Mouse (Mus musculus) spleen, postnatal 14 days (tissue): ENCODE data around the gene 3110082J24Rik.

Experiments used
- DNase-seq, 2 experiments: peaks; one replicate each; pipeline ENCODE4 v3.0.0; 2021 to 2022; ENCODE audit warnings: low spot score in 2 of 2

The 3110082J24Rik gene

GRCm38 (mm10) chr5:30118018-30118417 lies 12.1 kb upstream of the 3110082J24Rik start:
- DNase-seq: no peak

- no peak for DNase-seq
Measured at GRCm38 (mm10) chr5:30115718-30116117, 9.8 kb upstream of the 3110082J24Rik start.

GRCm38 (mm10) chr5:30114761-30115140 lies 8.9 kb upstream of the 3110082J24Rik start:
- no peak for DNase-seq

- DNase-seq: peak; percentile 32 to 52
Measured at GRCm38 (mm10) chr5:30113881-30114760, 8.2 kb upstream of the 3110082J24Rik start.

- no peak for DNase-seq
Measured at GRCm38 (mm10) chr5:30112533-30113068, 6.7 kb upstream of the 3110082J24Rik start.

GRCm38 (mm10) chr5:30111771-30112170 lies 5.9 kb upstream of the 3110082J24Rik start:
- DNase-seq: no peak

GRCm38 (mm10) chr5:30111126-30111525 lies 5.2 kb upstream of the 3110082J24Rik start:
- no peak for DNase-seq

GRCm38 (mm10) chr5:30110371-30111060 lies 4.6 kb upstream of the 3110082J24Rik start:
- no peak for DNase-seq

GRCm38 (mm10) chr5:30109899-30110298 lies 4.0 kb upstream of the 3110082J24Rik start:
- DNase-seq: no peak

GRCm38 (mm10) chr5:30108233-30108632 lies 2.3 kb upstream of the 3110082J24Rik start:
- DNase-seq: no peak

- peak in 1 of 2 experiments; percentile 3 for DNase-seq
Measured at GRCm38 (mm10) chr5:30107611-30108041, 1.7 kb upstream of the 3110082J24Rik start.

GRCm38 (mm10) chr5:30107186-30107585 lies 1.3 kb upstream of the 3110082J24Rik start:
- DNase-seq: peak in 1 of 2 experiments; percentile 5

GRCm38 (mm10) chr5:30106756-30107155 lies 870 bp upstream of the 3110082J24Rik start:
- peak in 1 of 2 experiments; percentile 2 for DNase-seq

- peak in 1 of 2 experiments; percentile 5 for DNase-seq
Measured at GRCm38 (mm10) chr5:30104841-30105667, 832 bp downstream of the 3110082J24Rik start, which contains the start of gene Garem2. Garem2 (plus strand) TSS chr5:30105161.

GRCm38 (mm10) chr5:30104339-30104738 lies 1.5 kb downstream of the 3110082J24Rik start:
- peak in 1 of 2 experiments; percentile 7 for DNase-seq

GRCm38 (mm10) chr5:30103340-30103739 lies 2.5 kb downstream of the 3110082J24Rik start:
- no peak for DNase-seq

- DNase-seq: peak in 1 of 2 experiments; percentile 3
Measured at GRCm38 (mm10) chr5:30098260-30098659, 7.6 kb downstream of the 3110082J24Rik start.

GRCm38 (mm10) chr5:30095731-30096130 lies 10.2 kb downstream of the 3110082J24Rik start:
- DNase-seq: no peak

GRCm38 (mm10) chr5:30094399-30094798 lies 11.5 kb downstream of the 3110082J24Rik start:
- DNase-seq: no peak

- DNase-seq: peak in 1 of 2 experiments; percentile 5
Measured at GRCm38 (mm10) chr5:30092701-30093100, 13.2 kb downstream of the 3110082J24Rik start.
